Mouse (Mus musculus): ENCODE results near the gene Tcf7l2.
A peak's percentile ranks its signal among the peaks of the same experiment; 100 is the strongest.

DNA sequence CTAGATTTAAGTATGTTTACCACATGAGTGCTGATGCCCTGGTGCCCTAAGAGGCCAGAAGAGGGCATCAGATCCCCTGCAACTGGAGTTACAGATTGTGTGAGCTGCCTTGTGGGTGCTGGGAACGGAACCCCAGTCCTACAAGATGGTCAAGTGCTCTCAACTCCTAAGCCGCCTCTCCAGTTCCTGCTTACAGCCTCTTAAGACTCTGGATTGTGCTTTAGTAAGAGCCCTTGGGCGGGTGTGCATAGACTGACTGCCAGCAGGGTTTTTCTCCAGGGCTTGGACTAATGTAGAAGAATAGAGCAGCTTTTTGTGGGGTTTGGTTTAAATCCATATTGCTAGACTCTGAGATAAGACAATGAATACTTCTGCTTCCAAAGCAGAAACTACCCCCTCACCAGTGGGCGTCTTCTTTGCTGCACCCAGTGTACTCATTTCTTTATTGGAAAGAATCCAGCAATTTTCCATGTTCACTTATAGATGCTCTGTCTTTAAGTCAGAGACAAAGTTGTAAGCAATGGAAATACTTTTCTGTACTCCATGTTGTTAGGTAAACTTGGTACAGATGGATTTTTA is 92.3 kb downstream of the Tcf7l2 start:
- TF ChIP-seq EP300 (IDR thresholded peaks at IDR 0.05; ENCODE audit: low read depth) = no peak
- peak; percentile 17; the same call in 1 of the 2 replicates for TF ChIP-seq CTCF (IDR thresholded peaks at IDR 0.05; ENCODE audit: low read depth)

All from liver, embryonic 14.5 days (tissue).